Mouse (Mus musculus) midbrain, embryonic 13.5 days (tissue): Measurements from ENCODE around the gene Arap2. TPM values are rescaled to one million over a fixed set of nuclear protein-coding genes. Genes with fewer than 3 reads are reported as not detected.

ENCODE experiments used
- ATAC-seq: fragments of 200-750 bp; cut with Nextera tagmentation; 2 replicates; pipeline ENCODE4 v1.8.0; 2017; ENCODE audit warnings: mild to moderate bottlenecking, moderate TSS enrichment, moderate library complexity
- H3K27ac ChIP-seq: fragments of 300-500 bp; sonication (generic); 2 replicates; pipeline ENCODE4 v1.5.1; 2015; ENCODE audit warnings: inconsistent platforms, mild to moderate bottlenecking, moderate library complexity
- H3K27me3 ChIP-seq: fragments of 300-500 bp; sonication (generic); 2 replicates; pipeline ENCODE4 v1.6.1; 2015; ENCODE audit warnings: mild to moderate bottlenecking, inconsistent platforms
- H3K36me3 ChIP-seq: fragments of 300-500 bp; sonication (generic); 2 replicates; pipeline ENCODE4 v1.6.1; 2015; ENCODE audit warnings: mild to moderate bottlenecking, inconsistent platforms
- H3K4me1 ChIP-seq: fragments of 300-500 bp; sonication (generic); replicated peaks from 2 replicates; pipeline ENCODE4 v1.6.1; 2015; ENCODE audit warnings: inconsistent platforms
- H3K4me2 ChIP-seq: fragments of 300-500 bp; sonication (generic); replicated peaks from 2 replicates; pipeline ENCODE4 v1.6.1; 2015; ENCODE audit warnings: moderate library complexity, mild to moderate bottlenecking, inconsistent platforms
- H3K4me3 ChIP-seq: fragments of 300-500 bp; sonication (generic); replicated peaks from 2 replicates; pipeline ENCODE4 v1.5.1; 2015; ENCODE audit warnings: mild to moderate bottlenecking, inconsistent platforms
- H3K9ac ChIP-seq: fragments of 300-500 bp; sonication (generic); replicated peaks from 2 replicates; pipeline ENCODE4 v1.6.1; 2015; ENCODE audit warnings: mild to moderate bottlenecking, inconsistent platforms
- H3K9me3 ChIP-seq: fragments of 300-500 bp; sonication (generic); 2 replicates; pipeline ENCODE4 v1.6.1; 2016; ENCODE audit warnings: mild to moderate bottlenecking, inconsistent platforms
- WGBS: fragments of 180-500 bp; shearing (Covaris S2); methylation state at CpG from one replicate; pipeline ENCODE4 v1.1.7; 2015; 5-methylcytosine and 5-hydroxymethylcytosine counted together
- polyA plus RNA-seq: library from polyadenylated mRNA; unstranded; fragments of >200 nt; fragmentation: Nextera tagmentation; extraction: Ambion mirVana; gene quantifications from 2 replicates; pipeline ENCODE4 v1.2.1, GENCODE M21; 2015

Arap2 gene
- polyA plus RNA-seq, 1 experiment from 2014 or later = 2.5 TPM

- Histone ChIP-seq H3K9ac (no peak overlapping the region), H3K27me3 (no peaks in the 10 kb centered on the region), H3K27ac (no peak overlapping the region), H3K9me3 (no peaks in the 10 kb centered on the region), H3K4me3 (no peak overlapping the region), H3K4me1 (no peaks in the 10 kb centered on the region), H3K4me2 (no peak overlapping the region), H3K36me3 (no peaks in the 10 kb centered on the region)
- ATAC-seq = no peak
Measured at GRCm38 (mm10) chr5:62665329-62665728, 100.6 kb downstream of the Arap2 start.

- H3K9ac ChIP-seq = no peak overlapping the region
- no peaks in the 10 kb centered on the region for H3K36me3 ChIP-seq
- no peak overlapping the region for H3K4me3 ChIP-seq
- H3K27me3 ChIP-seq = no peaks in the 10 kb centered on the region
- 86% methylated on average over 4 of the region's 4 CpGs for WGBS
- no peak overlapping the region for H3K4me2 ChIP-seq
- no peaks in the 10 kb centered on the region for H3K4me1 ChIP-seq
- ATAC-seq = no peak
- no peak overlapping the region for H3K27ac ChIP-seq
- no peaks in the 10 kb centered on the region for H3K9me3 ChIP-seq
Measured at GRCm38 (mm10) chr5:62664847-62665246, 101.1 kb downstream of the Arap2 start.

- no peak overlapping the region for H3K27ac ChIP-seq
- H3K36me3 ChIP-seq = no peaks in the 10 kb centered on the region
- no peaks in the 10 kb centered on the region for H3K9me3 ChIP-seq
- no peak overlapping the region for H3K4me3 ChIP-seq
- H3K4me1 ChIP-seq = no peaks in the 10 kb centered on the region
- no peak overlapping the region for H3K4me2 ChIP-seq
- H3K9ac ChIP-seq = no peak overlapping the region
- H3K27me3 ChIP-seq = no peaks in the 10 kb centered on the region
- ATAC-seq = no peak
- WGBS = 67% methylated on average over 1 of the region's 1 CpGs
Measured at GRCm38 (mm10) chr5:62663206-62663605, 102.8 kb downstream of the Arap2 start.

- H3K9ac ChIP-seq = no peak overlapping the region
- no peak overlapping the region for H3K4me2 ChIP-seq
- no peaks in the 10 kb centered on the region for H3K36me3 ChIP-seq
- WGBS = 81% methylated on average over 5 of the region's 5 CpGs
- no peak overlapping the region for H3K4me3 ChIP-seq
- H3K9me3 ChIP-seq = no peaks in the 10 kb centered on the region
- H3K27ac ChIP-seq = no peak overlapping the region
- ATAC-seq = no peak
- no peaks in the 10 kb centered on the region for H3K4me1 ChIP-seq
- H3K27me3 ChIP-seq = no peaks in the 10 kb centered on the region
Measured at GRCm38 (mm10) chr5:62653924-62654323, 112.0 kb downstream of the Arap2 start.

- 94% methylated on average over 4 of the region's 4 CpGs for WGBS
Measured at GRCm38 (mm10) chr5:62642330-62642729, 123.6 kb downstream of the Arap2 start.

GRCm38 (mm10) chr5:62640501-62640900 is 125.5 kb downstream of the Arap2 start:
- no peaks in the 10 kb centered on the region for H3K27me3 ChIP-seq
- no peaks in the 10 kb centered on the region for H3K4me1 ChIP-seq
- H3K4me3 ChIP-seq = no peak overlapping the region
- no peak overlapping the region for H3K27ac ChIP-seq
- no peaks in the 10 kb centered on the region for H3K9me3 ChIP-seq
- WGBS = 73% methylated on average over 8 of the region's 8 CpGs
- H3K9ac ChIP-seq = no peak overlapping the region
- no peak for ATAC-seq
- H3K36me3 ChIP-seq = no peaks in the 10 kb centered on the region
- H3K4me2 ChIP-seq = no peak overlapping the region

More at GRCm38 (mm10) chr5:62642330-62642729, 123.6 kb downstream of the Arap2 start:
- H3K27me3 ChIP-seq = no peaks in the 10 kb centered on the region
- H3K4me2 ChIP-seq = no peak overlapping the region
- no peak overlapping the region for H3K9ac ChIP-seq
- ATAC-seq = no peak
- no peaks in the 10 kb centered on the region for H3K9me3 ChIP-seq
- no peak overlapping the region for H3K27ac ChIP-seq
- H3K4me1 ChIP-seq = no peaks in the 10 kb centered on the region
- H3K4me3 ChIP-seq = no peak overlapping the region
- H3K36me3 ChIP-seq = no peaks in the 10 kb centered on the region

GRCm38 (mm10) chr5:62636341-62636740 is 129.6 kb downstream of the Arap2 start:
- Histone ChIP-seq H3K4me2 (no peak overlapping the region), H3K4me3 (no peak overlapping the region), H3K36me3 (no peaks in the 10 kb centered on the region), H3K27ac (no peak overlapping the region), H3K4me1 (no peaks in the 10 kb centered on the region), H3K9me3 (no peaks in the 10 kb centered on the region), H3K27me3 (no peaks in the 10 kb centered on the region), H3K9ac (no peak overlapping the region)
- 84% methylated on average over 3 of the region's 3 CpGs for WGBS
- no peak for ATAC-seq

GRCm38 (mm10) chr5:62628901-62629300 is 137.1 kb downstream of the Arap2 start:
- WGBS = 85% methylated on average over 5 of the region's 5 CpGs
- Histone ChIP-seq H3K4me1 (no peaks in the 10 kb centered on the region), H3K27me3 (no peaks in the 10 kb centered on the region), H3K36me3 (no peaks in the 10 kb centered on the region), H3K4me3 (no peak overlapping the region), H3K9ac (no peak overlapping the region), H3K27ac (no peak overlapping the region), H3K9me3 (no peaks in the 10 kb centered on the region), H3K4me2 (no peak overlapping the region)
- 0 out of 2 replicates have a peak, but pooled peaks have one; percentile 24 for ATAC-seq

- H3K9me3 ChIP-seq = no peaks in the 10 kb centered on the region
- no peak overlapping the region for H3K4me2 ChIP-seq
- H3K36me3 ChIP-seq = no peaks in the 10 kb centered on the region
- no peak for ATAC-seq
- H3K9ac ChIP-seq = no peak overlapping the region
- H3K27ac ChIP-seq = no peak overlapping the region
- H3K4me3 ChIP-seq = no peak overlapping the region
- WGBS = 87% methylated on average over 11 of the region's 11 CpGs
- H3K4me1 ChIP-seq = no peaks in the 10 kb centered on the region
- no peaks in the 10 kb centered on the region for H3K27me3 ChIP-seq
Measured at GRCm38 (mm10) chr5:62622848-62623479, 143.0 kb downstream of the Arap2 start.

GRCm38 (mm10) chr5:62618286-62618685 is 147.7 kb downstream of the Arap2 start:
- H3K4me3 ChIP-seq = no peak overlapping the region
- no peaks in the 10 kb centered on the region for H3K27me3 ChIP-seq
- no peak overlapping the region for H3K4me2 ChIP-seq
- no peak overlapping the region for H3K27ac ChIP-seq
- no peak for ATAC-seq
- H3K9ac ChIP-seq = no peak overlapping the region
- no peaks in the 10 kb centered on the region for H3K36me3 ChIP-seq
- H3K4me1 ChIP-seq = no peaks in the 10 kb centered on the region
- H3K9me3 ChIP-seq = no peaks in the 10 kb centered on the region

- WGBS = 76% methylated on average over 3 of the region's 3 CpGs
- no peaks in the 10 kb centered on the region for H3K27me3 ChIP-seq
- ATAC-seq = no peak
- no peaks in the 10 kb centered on the region for H3K36me3 ChIP-seq
- H3K4me1 ChIP-seq = no peaks in the 10 kb centered on the region
- no peak overlapping the region for H3K4me2 ChIP-seq
- no peaks in the 10 kb centered on the region for H3K9me3 ChIP-seq
- H3K4me3 ChIP-seq = no peak overlapping the region
- no peak overlapping the region for H3K9ac ChIP-seq
- no peak overlapping the region for H3K27ac ChIP-seq
Measured at GRCm38 (mm10) chr5:62611990-62612389, 154.0 kb downstream of the Arap2 start.

GRCm38 (mm10) chr5:62587348-62587747 is 178.6 kb downstream of the Arap2 start:
- Histone ChIP-seq H3K4me3 (no peak overlapping the region), H3K9me3 (no peaks in the 10 kb centered on the region), H3K36me3 (no peaks in the 10 kb centered on the region), H3K4me2 (no peak overlapping the region), H3K9ac (no peak overlapping the region), H3K27ac (no peak overlapping the region), H3K4me1 (no peaks in the 10 kb centered on the region), H3K27me3 (no peaks in the 10 kb centered on the region)
- ATAC-seq = no peak
- WGBS = 83% methylated on average over 1 of the region's 1 CpGs

GRCm38 (mm10) chr5:62582643-62583042 is 183.3 kb downstream of the Arap2 start:
- no peak for ATAC-seq
- H3K9me3 ChIP-seq = no peaks in the 10 kb centered on the region
- H3K27ac ChIP-seq = no peak overlapping the region
- H3K4me2 ChIP-seq = no peak overlapping the region
- 31% methylated on average over 2 of the region's 2 CpGs for WGBS
- H3K9ac ChIP-seq = no peak overlapping the region
- no peaks in the 10 kb centered on the region for H3K4me1 ChIP-seq
- H3K36me3 ChIP-seq = no peaks in the 10 kb centered on the region
- H3K4me3 ChIP-seq = no peak overlapping the region
- no peaks in the 10 kb centered on the region for H3K27me3 ChIP-seq
